Mouse (Mus musculus): ENCODE measurements around the gene Rfx6.

GRCm38 (mm10) chr10:51768445-51768844, 90.9 kb downstream of the Rfx6 start:
- no peak for TF ChIP-seq CTCF (IDR thresholded peaks at IDR 0.05; ENCODE audit: control insufficient read depth, insufficient read depth, insufficient read length)
- no peak for TF ChIP-seq CEBPB (IDR thresholded peaks at IDR 0.05; ENCODE audit: low read depth)
- TF ChIP-seq MAX (IDR thresholded peaks at IDR 0.05) = no peak
- no peak for TF ChIP-seq USF1 (IDR thresholded peaks at IDR 0.05; ENCODE audit: low read depth)
- no peak for TF ChIP-seq MYOD1 (IDR thresholded peaks at IDR 0.05; ENCODE audit: control insufficient read depth, insufficient read length, low read depth)
- TF ChIP-seq MYOG (IDR thresholded peaks at IDR 0.05; ENCODE audit: control insufficient read depth, extremely low read depth, insufficient read length) = no peak

Data from C2C12 (cell line).